Mouse (Mus musculus) forebrain, embryonic 13.5 days (tissue): ENCODE data around the gene C4b. TPM values are rescaled to one million over a fixed set of nuclear protein-coding genes. Genes with fewer than 3 reads are reported as not detected.
"Not testable (repeated sequence)": the region's sequence is repeated elsewhere in the genome, so short reads cannot be mapped to it uniquely, and the experiment has no call there.

ENCODE experiments used
- ATAC-seq: fragments of 200-750 bp; cut with Nextera tagmentation; 2 replicates; pipeline ENCODE4 v1.8.0; 2017
- H3K27ac ChIP-seq: fragments of 300-500 bp; sonication (generic); 2 replicates; pipeline ENCODE4 v1.5.1; 2015; ENCODE audit warnings: inconsistent platforms, mild to moderate bottlenecking, moderate library complexity
- H3K27me3 ChIP-seq: fragments of 300-500 bp; sonication (generic); 2 replicates; pipeline ENCODE4 v1.6.1; 2015; ENCODE audit warnings: mild to moderate bottlenecking, inconsistent platforms
- H3K36me3 ChIP-seq: fragments of 300-500 bp; sonication (generic); 2 replicates; pipeline ENCODE4 v1.6.1; 2015; ENCODE audit warnings: mild to moderate bottlenecking, inconsistent platforms; ENCODE audit not compliant: poor library complexity, severe bottlenecking
- H3K4me1 ChIP-seq: fragments of 300-500 bp; sonication (generic); 2 replicates; pipeline ENCODE4 v1.6.1; 2015; ENCODE audit warnings: inconsistent platforms
- H3K4me2 ChIP-seq: fragments of 300-500 bp; sonication (generic); 2 replicates; pipeline ENCODE4 v1.6.1; 2015; ENCODE audit warnings: inconsistent platforms, mild to moderate bottlenecking, moderate library complexity
- H3K4me3 ChIP-seq: fragments of 300-500 bp; sonication (generic); 2 replicates; pipeline ENCODE4 v1.5.1; 2015; ENCODE audit warnings: mild to moderate bottlenecking, inconsistent platforms
- H3K9ac ChIP-seq: fragments of 300-500 bp; sonication (generic); 2 replicates; pipeline ENCODE4 v1.6.1; 2015; ENCODE audit warnings: mild to moderate bottlenecking, inconsistent platforms
- H3K9me3 ChIP-seq: fragments of 300-500 bp; sonication (generic); replicated peaks from 2 replicates; pipeline ENCODE4 v1.6.1; 2016; ENCODE audit warnings: inconsistent platforms
- WGBS: fragments of 180-500 bp; shearing (Covaris S2); methylation state at CpG from one replicate; pipeline ENCODE4 v1.1.7; 2015; 5-methylcytosine and 5-hydroxymethylcytosine counted together
- polyA plus RNA-seq: library from polyadenylated mRNA; unstranded; fragments of >200 nt; fragmentation: Nextera tagmentation; extraction: Ambion mirVana; gene quantifications from 2 replicates; pipeline ENCODE4 v1.2.1, GENCODE M21; 2015

The C4b gene
- polyA plus RNA-seq, 1 experiment from 2014 or later, result not detected

- Histone ChIP-seq H3K27me3 (no peaks in the 10 kb centered on the region), H3K9ac (no peak overlapping the region), H3K4me3 (no peak overlapping the region), H3K36me3 (no peaks in the 10 kb centered on the region), H3K4me2 (no peak overlapping the region), H3K9me3 (peaks cover 3% of the 10 kb centered on the region; the same call in 1 of the 2 replicates), H3K27ac (no peak overlapping the region), H3K4me1 (no peaks in the 10 kb centered on the region)
- WGBS, result 96% methylated on average over 2 of the region's 2 CpGs
- ATAC-seq, result no peak
Measured at GRCm38 (mm10) chr17:34727887-34728286, 15.8 kb downstream of the C4b start.

GRCm38 (mm10) chr17:34723066-34723465 is 20.6 kb downstream of the C4b start:
- no peaks in the 10 kb centered on the region for H3K36me3 ChIP-seq
- no peak for ATAC-seq
- H3K9ac ChIP-seq, result no peak overlapping the region
- H3K9me3 ChIP-seq, result peaks cover 5% of the 10 kb centered on the region; the same call in 1 of the 2 replicates
- H3K4me3 ChIP-seq, result no peak overlapping the region
- H3K4me1 ChIP-seq, result no peaks in the 10 kb centered on the region
- 83% methylated on average over 4 of the region's 4 CpGs for WGBS
- H3K27ac ChIP-seq, result no peak overlapping the region
- H3K4me2 ChIP-seq, result no peak overlapping the region
- no peaks in the 10 kb centered on the region for H3K27me3 ChIP-seq

GRCm38 (mm10) chr17:34722238-34722637 is 21.4 kb downstream of the C4b start:
- H3K4me1 ChIP-seq, H3K4me3 ChIP-seq, H3K27ac ChIP-seq, H3K4me2 ChIP-seq, ATAC-seq, H3K9me3 ChIP-seq, H3K36me3 ChIP-seq, H3K27me3 ChIP-seq, H3K9ac ChIP-seq: not testable (repeated sequence)
- 88% methylated on average over 3 of the region's 4 CpGs for WGBS

- ATAC-seq, H3K9me3 ChIP-seq, H3K36me3 ChIP-seq, H3K4me1 ChIP-seq, H3K4me2 ChIP-seq, H3K27ac ChIP-seq, H3K9ac ChIP-seq, H3K27me3 ChIP-seq, H3K4me3 ChIP-seq: not testable (repeated sequence)
- 62% methylated on average over 8 of the region's 8 CpGs for WGBS
Measured at GRCm38 (mm10) chr17:34719886-34720285, 23.8 kb downstream of the C4b start.

DNA sequence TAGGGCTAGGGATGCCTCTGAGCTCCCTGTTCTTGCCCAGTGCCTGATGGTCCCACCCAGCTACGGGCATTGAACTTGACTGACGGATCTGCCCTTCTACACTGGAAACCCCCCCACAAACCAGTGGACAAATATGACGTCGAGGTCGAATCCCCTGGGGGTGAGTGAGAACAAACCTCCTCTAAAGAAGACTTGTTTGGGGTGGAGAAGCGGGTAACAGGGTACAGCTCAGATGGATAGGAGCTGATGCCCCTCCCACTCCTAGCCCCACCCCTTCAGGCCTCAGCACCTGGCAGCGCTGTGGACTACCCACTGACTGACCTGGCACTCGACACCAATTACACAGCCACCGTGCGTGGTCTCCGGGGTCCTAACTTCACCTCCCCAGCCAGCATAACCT is 26.3 kb downstream of the C4b start:
- H3K9me3 ChIP-seq, result no peaks in the 10 kb centered on the region
- no peak overlapping the region for H3K4me2 ChIP-seq
- H3K27ac ChIP-seq, result no peak overlapping the region
- H3K9ac ChIP-seq, result no peak overlapping the region
- H3K4me3 ChIP-seq, result no peak overlapping the region
- H3K36me3 ChIP-seq, result no peaks in the 10 kb centered on the region
- no peaks in the 10 kb centered on the region for H3K27me3 ChIP-seq
- no peak for ATAC-seq
- WGBS, result 84% methylated on average over 11 of the region's 11 CpGs
- H3K4me1 ChIP-seq, result no peaks in the 10 kb centered on the region

GRCm38 (mm10) chr17:34716247-34716646 is 27.4 kb downstream of the C4b start:
- no peaks in the 10 kb centered on the region for H3K9me3 ChIP-seq
- no peak overlapping the region for H3K27ac ChIP-seq
- no peaks in the 10 kb centered on the region for H3K27me3 ChIP-seq
- H3K9ac ChIP-seq, result no peak overlapping the region
- no peaks in the 10 kb centered on the region for H3K4me1 ChIP-seq
- no peak overlapping the region for H3K4me2 ChIP-seq
- H3K4me3 ChIP-seq, result no peak overlapping the region
- no peaks in the 10 kb centered on the region for H3K36me3 ChIP-seq
- WGBS, result 89% methylated on average over 15 of the region's 15 CpGs
- no peak for ATAC-seq

GRCm38 (mm10) chr17:34715451-34715850 is 28.2 kb downstream of the C4b start:
- H3K9ac ChIP-seq, H3K4me3 ChIP-seq, H3K4me1 ChIP-seq, ATAC-seq, H3K36me3 ChIP-seq, H3K9me3 ChIP-seq, H3K4me2 ChIP-seq, H3K27ac ChIP-seq, H3K27me3 ChIP-seq: not testable (repeated sequence)
- WGBS, result 83% methylated on average over 6 of the region's 7 CpGs

DNA sequence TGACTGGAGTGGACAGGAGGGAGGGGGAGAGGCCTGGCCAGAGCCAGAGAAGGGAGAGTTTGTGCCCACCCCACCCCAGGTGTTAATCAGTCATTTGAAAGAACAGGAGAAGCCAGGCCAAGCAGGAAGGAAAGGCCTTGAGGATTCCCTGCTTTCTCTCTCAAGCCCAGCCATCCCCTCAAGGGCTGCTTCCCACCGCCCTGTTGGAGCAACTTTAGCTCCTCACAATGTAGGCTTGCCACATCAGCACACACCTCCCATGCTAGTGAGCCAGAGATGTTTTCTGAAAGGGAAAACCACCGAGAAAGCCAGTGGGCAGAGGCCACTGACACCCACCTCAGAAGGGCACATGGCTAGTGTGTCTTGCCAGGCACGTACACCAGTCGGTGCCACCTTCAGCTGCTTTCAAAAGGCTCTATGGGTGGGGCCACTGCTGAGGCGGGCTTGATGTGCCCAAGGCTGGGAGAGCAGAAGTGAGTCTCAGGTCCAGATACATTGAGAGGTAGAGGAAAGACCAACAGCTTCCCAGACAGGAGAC is 28.7 kb downstream of the C4b start:
- not testable (repeated sequence) for H3K4me2 ChIP-seq, H3K9me3 ChIP-seq, H3K9ac ChIP-seq, H3K27me3 ChIP-seq, H3K4me1 ChIP-seq, H3K36me3 ChIP-seq, ATAC-seq, H3K27ac ChIP-seq, H3K4me3 ChIP-seq
- 79% methylated on average over 5 of the region's 5 CpGs for WGBS

DNA sequence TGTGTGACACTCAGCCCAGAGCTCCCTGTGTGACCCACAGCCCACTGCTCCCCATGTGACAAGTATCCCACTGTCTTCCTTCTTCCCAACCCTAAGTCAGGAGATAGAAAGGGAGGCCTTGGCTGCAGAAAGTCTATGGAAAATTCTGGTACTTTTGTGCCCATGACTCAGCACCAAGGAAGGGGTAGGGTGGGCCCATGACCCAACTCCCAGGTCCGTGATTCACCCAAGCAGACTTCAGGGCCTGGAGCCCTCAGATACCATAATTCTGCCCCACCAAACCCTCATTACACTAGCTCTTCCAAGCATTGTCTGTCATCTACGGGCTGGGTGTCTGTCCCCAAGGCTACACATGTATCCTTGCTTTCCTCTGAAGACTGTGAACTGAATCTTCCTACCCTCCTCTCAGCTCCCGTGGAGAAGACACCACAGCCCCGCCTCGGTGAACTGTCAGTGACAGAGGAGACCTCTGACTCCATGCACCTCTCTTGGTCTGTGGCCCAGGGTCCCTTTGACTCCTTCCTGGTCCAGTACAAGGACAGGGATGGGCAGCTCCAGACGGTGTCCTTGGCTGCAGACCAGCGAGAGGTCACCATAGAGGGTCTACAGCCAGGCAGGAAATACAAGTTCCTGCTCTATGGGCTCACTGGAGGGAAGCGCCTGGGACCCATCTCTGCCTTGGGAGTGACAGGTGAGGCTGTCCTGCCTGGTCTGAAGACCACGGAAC is 29.3 kb downstream of the C4b start:
- ATAC-seq, result not testable (repeated sequence)
- WGBS, result 84% methylated on average over 9 of the region's 9 CpGs

GRCm38 (mm10) chr17:34712951-34713350 is 30.7 kb downstream of the C4b start:
- no peaks in the 10 kb centered on the region for H3K36me3 ChIP-seq
- WGBS, result 50% methylated on average over 6 of the region's 6 CpGs
- H3K4me3 ChIP-seq, result no peak overlapping the region
- H3K9ac ChIP-seq, result no peak overlapping the region
- no peak for ATAC-seq
- H3K27ac ChIP-seq, result no peak overlapping the region
- H3K27me3 ChIP-seq, result no peaks in the 10 kb centered on the region
- H3K9me3 ChIP-seq, result no peaks in the 10 kb centered on the region
- no peak overlapping the region for H3K4me2 ChIP-seq
- H3K4me1 ChIP-seq, result no peaks in the 10 kb centered on the region

More for the DNA sequence above, 29.3 kb downstream of the C4b start:
- H3K27me3 ChIP-seq, H3K27ac ChIP-seq, H3K4me3 ChIP-seq, H3K9ac ChIP-seq, H3K36me3 ChIP-seq, H3K4me2 ChIP-seq, H3K4me1 ChIP-seq, H3K9me3 ChIP-seq: not testable (repeated sequence)

GRCm38 (mm10) chr17:34706476-34706875 is 37.2 kb downstream of the C4b start:
- WGBS, result 88% methylated on average over 2 of the region's 2 CpGs
- not testable (repeated sequence) for H3K4me2 ChIP-seq

GRCm38 (mm10) chr17:34700671-34701071 is 43.0 kb downstream of the C4b start:
- no peaks in the 10 kb centered on the region for H3K27me3 ChIP-seq
- H3K9ac ChIP-seq, result no peak overlapping the region
- 75% methylated on average over 2 of the region's 2 CpGs for WGBS
- peaks cover 7% of the 10 kb centered on the region for H3K4me1 ChIP-seq
- H3K4me3 ChIP-seq, result no peak overlapping the region
- H3K9me3 ChIP-seq, result no peaks in the 10 kb centered on the region
- no peak overlapping the region for H3K4me2 ChIP-seq
- no peaks in the 10 kb centered on the region for H3K36me3 ChIP-seq
- H3K27ac ChIP-seq, result 0 out of 2 replicates have a peak overlapping the region, but pooled peaks have one; percentile 55
- no peak for ATAC-seq

More at GRCm38 (mm10) chr17:34706476-34706875, 37.2 kb downstream of the C4b start:
- not testable (repeated sequence) for H3K27ac ChIP-seq, ATAC-seq, H3K27me3 ChIP-seq, H3K9me3 ChIP-seq, H3K36me3 ChIP-seq, H3K4me3 ChIP-seq, H3K9ac ChIP-seq, H3K4me1 ChIP-seq
